Mouse (Mus musculus): ENCODE data around the gene Scel. TPM values are rescaled to one million over a fixed set of nuclear protein-coding genes. Genes with fewer than 3 reads are reported as not detected.

Gene Scel
- polyA plus RNA-seq, 1 experiment from 2014 or later: 0.38 TPM

- Histone ChIP-seq H3K27me3 (ENCODE audit: low read depth, poor library complexity, severe bottlenecking) (no peaks in the 10 kb centered on the region), H3K27ac (replicated peaks) (no peak overlapping the region), H3K36me3 (no peaks in the 10 kb centered on the region), H3K9me3 (replicated peaks) (no peaks in the 10 kb centered on the region), H3K4me1 (peaks cover 8% of the 10 kb centered on the region), H3K4me3 (no peak overlapping the region)
- no peak for DNase-seq (ENCODE audit: low spot score)
- 84% methylated on average over 10 of the region's 10 CpGs for WGBS
Observed at GRCm38 (mm10) chr14:103550921-103551320, 37.8 kb downstream of the Scel start.

DNA sequence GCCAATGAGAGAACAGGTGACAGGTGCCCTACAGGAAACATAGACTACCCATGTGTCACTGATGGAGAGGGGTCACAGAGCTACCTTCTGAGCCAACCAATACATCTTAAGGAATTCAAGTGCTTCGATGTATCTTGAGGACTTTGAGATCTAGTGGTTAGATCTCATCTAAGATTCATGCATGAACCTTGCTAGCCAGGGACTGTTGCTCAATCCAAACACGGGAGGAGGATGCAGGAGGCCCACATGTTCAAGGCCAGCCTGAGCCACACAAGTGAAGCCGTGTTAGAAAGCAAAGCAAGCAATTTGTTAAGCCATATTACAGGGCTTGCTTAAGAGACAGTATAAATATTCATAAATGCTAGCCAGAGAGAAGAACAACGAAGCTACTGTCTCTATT lies 38.8 kb downstream of the Scel start:
- 92% methylated on average over 4 of the region's 4 CpGs for WGBS
- DNase-seq (ENCODE audit: low spot score): no peak
- H3K4me1 ChIP-seq: peaks cover 8% of the 10 kb centered on the region
- no peaks in the 10 kb centered on the region for H3K36me3 ChIP-seq
- no peaks in the 10 kb centered on the region for H3K27me3 ChIP-seq (ENCODE audit: low read depth, poor library complexity, severe bottlenecking)
- H3K4me3 ChIP-seq: no peak overlapping the region
- no peaks in the 10 kb centered on the region for H3K9me3 ChIP-seq (replicated peaks)
- H3K27ac ChIP-seq (replicated peaks): no peak overlapping the region

GRCm38 (mm10) chr14:103552379-103552778 lies 39.2 kb downstream of the Scel start:
- Histone ChIP-seq H3K27me3 (ENCODE audit: low read depth, poor library complexity, severe bottlenecking) (no peaks in the 10 kb centered on the region), H3K36me3 (no peaks in the 10 kb centered on the region), H3K9me3 (replicated peaks) (no peaks in the 10 kb centered on the region), H3K4me1 (peaks cover 8% of the 10 kb centered on the region), H3K4me3 (no peak overlapping the region), H3K27ac (replicated peaks) (no peak overlapping the region)
- WGBS: 86% methylated on average over 4 of the region's 4 CpGs
- no peak for DNase-seq (ENCODE audit: low spot score)

DNA sequence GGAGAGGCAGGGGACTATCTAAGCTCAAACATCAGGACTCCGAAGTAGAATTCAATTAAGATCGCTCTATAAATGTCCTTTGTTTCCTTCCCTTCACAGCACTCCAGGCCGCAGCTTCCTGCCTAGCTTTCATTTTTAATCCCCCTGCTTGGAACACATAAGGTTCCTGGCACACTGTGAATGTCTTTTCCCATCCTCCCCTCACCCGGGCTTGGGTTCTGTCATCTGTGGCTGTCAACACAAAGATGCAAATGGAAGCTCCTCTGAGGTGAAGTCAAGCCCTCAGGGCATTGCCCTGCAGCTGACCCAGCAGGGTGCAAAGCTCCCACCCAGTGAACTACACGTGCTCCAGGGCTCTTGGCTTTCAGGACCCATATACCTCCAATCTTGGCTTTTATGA lies 43.5 kb downstream of the Scel start:
- Histone ChIP-seq H3K4me3 (no peak overlapping the region), H3K27me3 (ENCODE audit: low read depth, poor library complexity, severe bottlenecking) (no peaks in the 10 kb centered on the region), H3K9me3 (replicated peaks) (no peaks in the 10 kb centered on the region), H3K4me1 (peaks cover 8% of the 10 kb centered on the region), H3K27ac (replicated peaks) (no peak overlapping the region), H3K36me3 (no peaks in the 10 kb centered on the region)
- DNase-seq (ENCODE audit: low spot score): no peak
- 62% methylated on average over 5 of the region's 5 CpGs for WGBS

DNA sequence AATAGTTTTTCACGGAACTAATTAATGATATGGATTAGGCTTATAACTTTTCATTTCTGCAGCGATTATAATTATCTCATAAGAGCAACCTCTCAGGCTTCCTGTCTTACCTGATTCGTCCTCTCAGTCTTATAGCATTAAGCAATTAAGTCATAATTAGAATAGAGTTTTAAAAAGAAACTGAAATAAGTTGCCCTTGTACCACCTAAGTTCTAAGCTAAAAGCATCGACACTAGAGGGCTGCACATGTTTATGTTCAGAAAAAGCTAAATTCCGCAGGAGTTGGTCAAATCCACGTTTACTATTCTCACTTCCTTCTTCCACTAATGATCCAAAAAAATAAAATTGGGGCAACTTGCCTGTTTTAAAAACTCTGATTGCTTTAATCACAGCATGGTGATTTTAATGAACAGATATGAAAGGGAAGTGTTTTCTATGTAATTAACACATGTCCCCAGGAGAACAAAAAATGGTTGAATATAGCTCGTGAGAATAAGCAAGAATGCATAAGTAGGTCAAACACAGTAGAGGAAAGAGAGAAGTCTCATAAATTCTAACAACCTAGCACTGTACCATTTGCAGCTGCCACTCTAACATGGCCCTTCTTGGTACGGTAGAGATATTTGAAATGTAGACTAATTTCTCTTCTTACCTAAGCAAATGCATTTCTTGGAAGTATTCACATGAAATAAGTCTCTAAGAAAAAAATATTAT lies 48.4 kb downstream of the Scel start:
- WGBS: 89% methylated on average over 8 of the region's 8 CpGs
- no peaks in the 10 kb centered on the region for H3K27me3 ChIP-seq (ENCODE audit: low read depth, poor library complexity, severe bottlenecking)
- no peaks in the 10 kb centered on the region for H3K9me3 ChIP-seq (replicated peaks)
- no peaks in the 10 kb centered on the region for H3K4me1 ChIP-seq
- no peak overlapping the region for H3K4me3 ChIP-seq
- no peak overlapping the region for H3K27ac ChIP-seq (replicated peaks)
- H3K36me3 ChIP-seq: no peaks in the 10 kb centered on the region
- no peak for DNase-seq (ENCODE audit: low spot score)

GRCm38 (mm10) chr14:103567957-103568356 lies 54.8 kb downstream of the Scel start:
- Histone ChIP-seq H3K4me1 (no peaks in the 10 kb centered on the region), H3K27ac (replicated peaks) (no peak overlapping the region), H3K4me3 (no peak overlapping the region), H3K27me3 (ENCODE audit: low read depth, poor library complexity, severe bottlenecking) (no peaks in the 10 kb centered on the region), H3K9me3 (replicated peaks) (no peaks in the 10 kb centered on the region), H3K36me3 (no peaks in the 10 kb centered on the region)
- 63% methylated on average over 1 of the region's 1 CpGs for WGBS
- DNase-seq (ENCODE audit: low spot score): no peak

DNA sequence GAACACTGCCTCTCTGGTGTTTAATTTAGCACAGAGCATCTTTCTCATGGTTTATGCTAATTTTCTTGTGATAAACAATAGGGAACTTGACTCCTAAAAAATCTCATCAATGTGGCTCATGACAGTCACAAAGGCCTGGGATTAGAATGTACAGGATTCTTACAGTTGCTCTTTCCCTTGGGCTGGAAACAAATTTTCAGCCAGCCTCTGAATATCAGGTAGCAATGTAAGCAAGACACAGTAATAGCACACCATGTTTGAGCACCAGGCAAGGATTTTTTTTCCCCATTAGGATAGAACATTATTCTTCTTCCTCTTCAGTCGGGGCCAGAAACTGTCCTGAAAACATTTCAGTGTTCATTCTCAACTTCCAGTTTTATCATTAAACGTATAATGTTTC lies 55.3 kb downstream of the Scel start:
- H3K36me3 ChIP-seq: no peaks in the 10 kb centered on the region
- WGBS: 87% methylated on average over 2 of the region's 2 CpGs
- DNase-seq (ENCODE audit: low spot score): no peak
- no peaks in the 10 kb centered on the region for H3K4me1 ChIP-seq
- H3K27ac ChIP-seq (replicated peaks): no peak overlapping the region
- no peak overlapping the region for H3K4me3 ChIP-seq
- no peaks in the 10 kb centered on the region for H3K9me3 ChIP-seq (replicated peaks)
- no peaks in the 10 kb centered on the region for H3K27me3 ChIP-seq (ENCODE audit: low read depth, poor library complexity, severe bottlenecking)

DNA sequence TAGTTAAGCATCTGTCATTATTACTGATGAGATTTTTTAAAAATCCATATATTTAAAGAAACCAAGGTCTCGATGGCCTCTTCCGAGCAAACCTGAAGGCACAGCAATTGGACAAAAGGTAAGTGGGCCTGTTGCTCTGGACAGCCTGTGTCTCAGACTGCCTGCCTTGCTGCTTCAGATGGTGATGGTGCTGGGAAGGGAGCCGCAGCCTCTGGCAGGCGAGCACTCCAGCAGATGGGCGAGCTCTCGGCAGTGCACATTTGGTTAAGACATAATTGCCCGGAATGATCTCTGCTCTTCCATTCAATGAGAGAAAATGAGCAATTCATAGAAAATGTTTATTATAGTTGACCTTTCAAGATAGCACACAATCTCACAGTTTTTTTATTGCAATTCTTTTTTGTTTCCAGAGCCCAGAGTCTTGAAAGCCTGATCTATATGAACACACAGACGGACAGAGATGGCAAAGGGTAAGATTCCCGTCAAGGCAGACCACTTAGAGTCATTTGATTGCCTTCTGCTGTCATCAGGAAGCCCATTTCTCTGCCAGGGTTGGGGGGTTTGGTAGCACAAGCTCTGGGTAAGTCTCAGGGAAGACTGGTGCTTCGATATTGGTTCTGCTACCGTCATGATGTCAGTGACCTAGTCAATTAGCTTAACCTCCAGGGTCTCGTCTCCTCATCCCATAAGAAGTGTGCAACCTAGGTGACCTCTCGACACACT lies 58.6 kb downstream of the Scel start:
- Histone ChIP-seq H3K36me3 (no peaks in the 10 kb centered on the region), H3K9me3 (replicated peaks) (no peaks in the 10 kb centered on the region), H3K27me3 (ENCODE audit: low read depth, poor library complexity, severe bottlenecking) (no peaks in the 10 kb centered on the region), H3K4me3 (no peak overlapping the region), H3K4me1 (no peaks in the 10 kb centered on the region), H3K27ac (replicated peaks) (no peak overlapping the region)
- 94% methylated on average over 13 of the region's 13 CpGs for WGBS
- DNase-seq (ENCODE audit: low spot score): no peak

DNA sequence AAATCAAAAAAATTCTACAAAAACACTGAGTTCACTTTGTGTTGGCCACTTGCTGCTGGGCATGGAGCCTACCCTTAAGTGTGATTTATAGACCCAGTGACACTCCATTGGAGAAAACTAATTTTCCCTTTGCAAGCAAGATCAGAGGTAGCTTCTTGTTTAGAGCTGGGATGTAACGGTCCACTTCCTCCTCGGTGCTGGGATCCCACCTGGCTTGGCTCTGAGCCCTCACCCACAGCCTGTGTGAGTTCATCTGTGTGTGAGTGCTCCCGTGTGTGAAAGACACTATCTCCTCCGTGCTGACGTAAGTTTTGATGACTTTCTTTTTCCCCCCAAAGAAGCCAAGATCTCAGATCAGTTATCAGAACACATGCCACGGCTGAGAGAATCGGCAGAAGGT lies 62.7 kb downstream of the Scel start:
- Histone ChIP-seq H3K36me3 (no peaks in the 10 kb centered on the region), H3K9me3 (replicated peaks) (no peaks in the 10 kb centered on the region), H3K4me1 (no peaks in the 10 kb centered on the region), H3K27ac (replicated peaks) (no peak overlapping the region), H3K4me3 (no peak overlapping the region), H3K27me3 (ENCODE audit: low read depth, poor library complexity, severe bottlenecking) (no peaks in the 10 kb centered on the region)
- 90% methylated on average over 7 of the region's 7 CpGs for WGBS
- no peak for DNase-seq (ENCODE audit: low spot score)

DNA sequence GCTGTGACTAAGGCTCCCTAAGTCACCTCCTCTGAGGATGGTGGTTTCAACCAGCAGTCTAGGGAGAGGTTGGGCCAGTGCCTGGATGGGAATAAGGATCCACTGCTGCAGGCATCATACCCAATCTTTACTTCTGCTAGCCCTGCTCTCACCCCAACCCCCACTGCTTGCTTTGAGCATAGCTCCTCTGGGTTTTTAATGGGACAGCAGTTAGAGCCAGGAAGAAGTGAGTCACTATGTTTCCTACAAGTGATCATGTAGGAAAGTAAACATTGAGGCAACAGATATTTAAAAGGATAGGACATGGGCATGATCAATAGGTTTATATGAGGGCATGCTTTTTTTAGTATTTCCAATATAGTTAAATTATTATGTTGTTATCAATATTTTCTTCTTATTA lies 63.9 kb downstream of the Scel start:
- H3K27ac ChIP-seq (replicated peaks): no peak overlapping the region
- H3K4me3 ChIP-seq: no peak overlapping the region
- H3K27me3 ChIP-seq (ENCODE audit: low read depth, poor library complexity, severe bottlenecking): no peaks in the 10 kb centered on the region
- H3K4me1 ChIP-seq: no peaks in the 10 kb centered on the region
- no peak for DNase-seq (ENCODE audit: low spot score)
- no peaks in the 10 kb centered on the region for H3K9me3 ChIP-seq (replicated peaks)
- H3K36me3 ChIP-seq: no peaks in the 10 kb centered on the region

DNA sequence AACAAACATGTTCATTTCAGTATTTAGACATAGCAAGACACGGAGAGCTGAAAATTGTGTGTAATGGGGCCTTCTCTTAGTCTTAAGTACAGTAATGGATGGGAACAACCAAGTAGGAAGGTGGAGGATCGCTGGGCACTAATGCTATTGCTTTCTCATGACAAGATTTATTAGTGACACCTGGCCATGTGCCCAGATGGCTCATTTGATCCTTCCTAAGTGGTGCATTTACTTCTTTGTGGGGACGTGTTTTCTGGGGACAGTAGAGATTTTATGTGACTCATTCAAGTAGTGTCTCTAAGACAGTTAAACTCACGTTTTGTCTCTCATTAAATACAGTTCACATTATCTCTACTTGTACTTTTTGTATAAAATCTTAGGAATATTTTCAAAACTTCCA lies 73.5 kb downstream of the Scel start:
- no peak overlapping the region for H3K27ac ChIP-seq (replicated peaks)
- DNase-seq (ENCODE audit: low spot score): no peak
- H3K4me1 ChIP-seq: no peaks in the 10 kb centered on the region
- H3K27me3 ChIP-seq (ENCODE audit: low read depth, poor library complexity, severe bottlenecking): no peaks in the 10 kb centered on the region
- WGBS: 76% methylated on average over 4 of the region's 4 CpGs
- no peaks in the 10 kb centered on the region for H3K36me3 ChIP-seq
- no peaks in the 10 kb centered on the region for H3K9me3 ChIP-seq (replicated peaks)
- no peak overlapping the region for H3K4me3 ChIP-seq

- no peaks in the 10 kb centered on the region for H3K36me3 ChIP-seq
- no peaks in the 10 kb centered on the region for H3K27me3 ChIP-seq (ENCODE audit: low read depth, poor library complexity, severe bottlenecking)
- no peak overlapping the region for H3K27ac ChIP-seq (replicated peaks)
- no peak for DNase-seq (ENCODE audit: low spot score)
- H3K4me3 ChIP-seq: no peak overlapping the region
- H3K4me1 ChIP-seq: no peaks in the 10 kb centered on the region
- H3K9me3 ChIP-seq (replicated peaks): no peaks in the 10 kb centered on the region
- 75% methylated on average over 10 of the region's 10 CpGs for WGBS
Observed at GRCm38 (mm10) chr14:103587208-103587900, 74.2 kb downstream of the Scel start.

DNA sequence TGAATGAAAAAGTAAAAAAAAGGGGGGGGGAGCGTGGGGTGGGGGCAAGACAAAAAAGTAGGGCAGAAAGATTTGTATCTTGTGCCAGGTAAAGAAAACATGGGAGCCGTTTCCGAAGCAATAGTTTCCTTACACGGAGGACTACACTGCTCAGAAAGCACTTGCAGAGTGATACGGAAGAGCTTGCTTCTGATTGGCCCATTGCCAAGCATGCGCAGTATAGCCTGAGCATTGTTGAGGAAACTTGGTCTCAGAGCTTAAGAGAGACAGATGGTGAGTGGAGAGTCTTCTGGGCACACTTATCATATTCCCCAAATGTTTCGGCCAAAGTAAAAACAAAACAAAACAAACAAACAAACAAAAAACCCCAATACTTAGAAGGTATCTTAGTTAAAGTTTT lies 76.7 kb downstream of the Scel start:
- no peak for DNase-seq (ENCODE audit: low spot score)
- 85% methylated on average over 7 of the region's 7 CpGs for WGBS
- no peaks in the 10 kb centered on the region for H3K4me1 ChIP-seq
- no peak overlapping the region for H3K4me3 ChIP-seq
- H3K36me3 ChIP-seq: no peaks in the 10 kb centered on the region
- no peaks in the 10 kb centered on the region for H3K27me3 ChIP-seq (ENCODE audit: low read depth, poor library complexity, severe bottlenecking)
- no peaks in the 10 kb centered on the region for H3K9me3 ChIP-seq (replicated peaks)
- no peak overlapping the region for H3K27ac ChIP-seq (replicated peaks)
